Mouse (Mus musculus) olfactory bulb, adult 2 months (tissue): ENCODE results near the gene Ank3. TPM values are rescaled to one million over a fixed set of nuclear protein-coding genes. Genes with fewer than 3 reads are reported as not detected.

Experiments used
- H3K27ac ChIP-seq: fragments of 200-500 bp; 2 replicates; pipeline ENCODE4 v1.5.1; 2012; ENCODE audit warnings: low read depth, low read length; ENCODE audit not compliant: insufficient read depth
- H3K4me1 ChIP-seq: fragments of 200-500 bp; 2 replicates; pipeline ENCODE4 v1.6.1; 2012; ENCODE audit warnings: low read length; ENCODE audit not compliant: control insufficient read depth, insufficient read depth
- H3K4me3 ChIP-seq: fragments of 200-500 bp; 2 replicates; pipeline ENCODE4 v1.5.1; 2012; ENCODE audit warnings: mild to moderate bottlenecking, low read depth, low read length, moderate library complexity; ENCODE audit not compliant: insufficient read depth
- CTCF ChIP-seq: fragments of 200-500 bp; IDR thresholded peaks from 2 replicates; pipeline ENCODE4 v1.5.1; 2012; ENCODE audit warnings: low read depth, mild to moderate bottlenecking, low read length, moderate library complexity; ENCODE audit not compliant: insufficient read depth
- POLR2A ChIP-seq: fragments of 200-500 bp; IDR thresholded peaks from 2 replicates; pipeline ENCODE4 v1.6.1; 2012; ENCODE audit warnings: mild to moderate bottlenecking, low read depth, low read length, moderate library complexity; ENCODE audit not compliant: insufficient read depth
- WGBS: fragments of 180-500 bp; shearing (Covaris S2); methylation state at CpG from one replicate; pipeline ENCODE4 v1.1.7; 2018; 5-methylcytosine and 5-hydroxymethylcytosine counted together
- polyA plus RNA-seq: library from polyadenylated mRNA; stranded (reverse); fragments of >200 nt; gene quantifications from 2 replicates; pipeline ENCODE4 v1.2.4, GENCODE M21; 2012; ENCODE audit warnings: low replicate concordance; ENCODE audit not compliant: missing spikeins, insufficient read depth, insufficient read length

Gene Ank3
- polyA plus RNA-seq, 1 experiment, result 212 TPM

GRCm38 (mm10) chr10:69562931-69563330 lies 164.4 kb downstream of the Ank3 start:
- H3K4me1 ChIP-seq, result peaks cover 13% of the 10 kb centered on the region
- H3K27ac ChIP-seq, result no peak overlapping the region
- TF ChIP-seq CTCF, result no peak
- TF ChIP-seq POLR2A, result no peak
- WGBS, result 81% methylated on average over 4 of the region's 4 CpGs
- H3K4me3 ChIP-seq, result no peak overlapping the region

DNA sequence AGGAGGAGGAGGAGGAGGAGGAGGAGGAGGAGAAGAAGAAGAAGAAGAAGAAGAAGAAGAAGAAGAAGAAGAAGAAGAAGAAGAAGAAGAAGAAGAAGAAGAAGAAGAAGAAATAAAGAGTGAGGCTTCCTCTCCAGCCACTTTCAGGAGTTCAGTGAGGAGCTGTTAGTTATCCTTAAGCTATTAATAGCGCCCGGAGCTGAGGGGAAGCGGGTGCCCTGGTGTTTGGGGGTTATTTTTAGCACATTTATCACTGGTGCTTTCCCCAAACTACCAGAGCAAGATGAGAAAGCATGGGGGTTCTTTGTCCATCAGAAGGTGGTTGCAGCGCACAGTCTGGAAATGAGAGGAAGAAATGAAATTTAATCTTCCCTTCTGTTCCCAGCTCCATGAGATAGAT lies 166.5 kb downstream of the Ank3 start:
- Histone ChIP-seq H3K4me1 (peaks cover 14% of the 10 kb centered on the region), H3K4me3 (no peak overlapping the region), H3K27ac (no peak overlapping the region)
- TF ChIP-seq CTCF (no peak), POLR2A (no peak)
- WGBS, result 56% methylated on average over 4 of the region's 4 CpGs

DNA sequence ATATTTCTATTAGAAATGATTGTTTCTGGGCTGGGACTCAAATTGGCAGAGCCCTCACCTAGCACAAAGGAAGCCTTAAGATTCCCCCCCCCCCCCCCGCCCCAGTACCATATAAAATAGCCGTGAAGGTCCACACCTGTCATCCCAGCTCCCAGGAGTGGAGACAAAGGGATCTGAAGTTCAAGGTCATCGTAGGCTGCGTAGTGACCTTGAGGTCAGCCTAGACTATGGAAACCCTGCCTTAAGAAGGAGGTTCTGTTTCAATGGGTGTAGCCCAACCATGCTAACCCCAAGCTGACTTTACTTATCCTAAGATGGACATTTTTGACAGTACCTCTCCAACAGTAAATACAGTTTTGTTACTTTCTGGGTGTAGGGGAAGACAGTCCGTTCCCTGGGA lies 170.4 kb downstream of the Ank3 start:
- TF ChIP-seq CTCF (no peak), POLR2A (no peak)
- Histone ChIP-seq H3K4me1 (peaks cover 26% of the 10 kb centered on the region), H3K27ac (no peak overlapping the region), H3K4me3 (no peak overlapping the region)
- WGBS, result 84% methylated on average over 5 of the region's 5 CpGs

- Histone ChIP-seq H3K27ac (no peak overlapping the region), H3K4me1 (peaks cover 29% of the 10 kb centered on the region), H3K4me3 (no peak overlapping the region)
- WGBS, result 61% methylated on average over 8 of the region's 8 CpGs
- TF ChIP-seq POLR2A (no peak), CTCF (no peak)
Observed at GRCm38 (mm10) chr10:69569740-69570139, 171.2 kb downstream of the Ank3 start.

DNA sequence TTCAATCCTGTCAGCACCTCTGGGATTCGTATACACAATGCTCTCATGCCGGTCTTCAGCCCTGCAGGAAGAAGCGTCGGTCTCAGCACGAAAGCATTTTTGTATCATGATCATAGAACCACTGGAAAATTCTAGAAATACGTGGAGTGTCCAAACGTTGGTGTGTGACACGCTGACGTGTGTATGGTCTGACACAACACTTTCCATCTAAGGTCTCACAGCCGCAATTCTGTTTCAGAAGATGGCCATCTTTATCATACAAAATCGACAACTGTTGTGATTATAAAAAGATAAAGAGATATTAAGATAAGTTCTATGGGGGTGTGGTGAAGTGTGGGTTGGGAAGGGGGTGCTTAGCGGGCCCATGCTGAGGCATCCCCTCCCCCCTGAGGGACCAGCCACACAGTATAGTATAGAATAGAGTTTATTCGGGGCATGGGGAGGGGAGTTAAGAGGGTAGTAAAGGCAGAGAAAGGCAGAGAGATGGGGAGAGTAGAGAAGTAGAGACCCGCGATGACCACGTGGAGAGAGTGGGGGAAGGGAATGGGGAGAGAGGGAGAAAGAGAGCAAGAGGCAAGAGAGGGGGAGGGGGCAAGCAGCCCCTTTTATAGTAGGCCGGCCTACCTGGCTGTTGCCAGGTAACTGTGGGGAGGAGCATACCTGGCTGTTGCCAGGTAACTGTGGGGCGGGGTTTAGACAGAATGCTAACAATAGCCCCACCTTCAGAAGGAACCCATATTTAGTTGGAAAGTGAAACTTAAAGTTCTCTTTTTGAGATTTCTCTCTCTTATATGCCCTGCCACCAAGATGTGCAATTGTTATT lies 172.1 kb downstream of the Ank3 start:
- H3K4me3 ChIP-seq, result no peak overlapping the region
- 54% methylated on average over 18 of the region's 18 CpGs for WGBS
- H3K27ac ChIP-seq, result no peak overlapping the region
- TF ChIP-seq CTCF (no peak), POLR2A (no peak)
- H3K4me1 ChIP-seq, result peaks cover 26% of the 10 kb centered on the region

- Histone ChIP-seq H3K4me1 (peaks cover 27% of the 10 kb centered on the region), H3K4me3 (peak overlapping the region; percentile 23), H3K27ac (0 out of 2 replicates have a peak overlapping the region, but pooled peaks have one; percentile 38)
- TF ChIP-seq CTCF (no peak), POLR2A (no peak)
- WGBS, result 8% methylated on average over 8 of the region's 8 CpGs
Observed at GRCm38 (mm10) chr10:69571422-69571821, 172.8 kb downstream of the Ank3 start.

GRCm38 (mm10) chr10:69571972-69572371 lies 173.4 kb downstream of the Ank3 start:
- peak overlapping the region; percentile 72 for H3K27ac ChIP-seq
- TF ChIP-seq POLR2A (no peak), CTCF (no peak)
- H3K4me3 ChIP-seq, result 0 out of 2 replicates have a peak overlapping the region, but pooled peaks have one; percentile 8
- peaks cover 27% of the 10 kb centered on the region for H3K4me1 ChIP-seq
- WGBS, result 6% methylated on average over 9 of the region's 9 CpGs

DNA sequence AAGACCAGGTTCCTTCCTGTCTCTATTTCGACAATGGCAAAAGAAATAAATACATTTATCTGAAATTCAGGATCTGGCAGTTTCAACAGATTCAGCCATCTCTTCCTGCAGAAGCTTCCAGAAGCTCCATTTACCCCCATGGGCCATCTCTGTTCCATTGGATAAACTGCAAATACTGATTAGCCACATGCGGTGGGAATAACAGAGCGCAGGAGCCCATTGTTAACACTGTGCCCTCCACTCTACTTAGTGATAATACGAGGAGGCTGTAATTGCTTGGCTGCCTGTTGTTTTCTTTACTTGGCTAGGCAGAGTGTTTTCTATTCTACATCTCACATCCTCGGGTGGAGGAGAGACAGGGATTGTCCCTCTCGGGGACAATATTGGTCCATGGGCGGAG lies 174.5 kb downstream of the Ank3 start:
- H3K4me3 ChIP-seq, result no peak overlapping the region
- H3K4me1 ChIP-seq, result peaks cover 25% of the 10 kb centered on the region
- 43% methylated on average over 7 of the region's 7 CpGs for WGBS
- TF ChIP-seq POLR2A (no peak), CTCF (no peak)
- no peak overlapping the region; the same call in 1 of the 2 replicates for H3K27ac ChIP-seq

DNA sequence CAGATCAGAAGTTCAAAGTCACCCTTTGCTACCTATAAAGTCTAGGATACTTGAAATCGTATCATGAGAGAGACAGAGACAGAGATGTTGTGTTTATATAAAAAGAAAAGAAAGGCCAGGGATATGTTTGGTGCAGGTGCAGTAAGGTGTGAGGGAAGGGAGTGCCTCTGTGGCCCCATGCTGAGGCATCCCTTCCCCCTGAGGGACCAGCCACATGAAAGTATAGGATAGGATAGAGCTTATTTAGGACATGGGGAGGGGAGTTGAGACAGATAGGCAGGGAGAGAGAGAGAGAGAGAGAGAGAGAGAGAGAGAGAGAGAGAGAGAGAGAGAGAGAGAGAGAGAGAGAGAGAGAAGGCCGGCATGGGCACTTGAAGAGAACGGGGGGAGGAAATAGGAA lies 175.2 kb downstream of the Ank3 start:
- whole genome bisulfite sequencing, result 13% methylated on average over 3 of the region's 3 CpGs
- Histone ChIP-seq H3K4me1 (peaks cover 25% of the 10 kb centered on the region), H3K4me3 (no peak overlapping the region), H3K27ac (peak overlapping the region; percentile 57; the same call in 1 of the 2 replicates)
- TF ChIP-seq CTCF (no peak), POLR2A (no peak)
